Mouse (Mus musculus): ENCODE results near the gene Tbc1d17. TPM values are rescaled to one million over a fixed set of nuclear protein-coding genes. Genes with fewer than 3 reads are reported as not detected.
A peak's percentile ranks its signal among the peaks of the same experiment; 100 is the strongest.

The Tbc1d17 gene
- polyA plus RNA-seq, 1 experiment from 2014 or later = 67.3 TPM

DNA sequence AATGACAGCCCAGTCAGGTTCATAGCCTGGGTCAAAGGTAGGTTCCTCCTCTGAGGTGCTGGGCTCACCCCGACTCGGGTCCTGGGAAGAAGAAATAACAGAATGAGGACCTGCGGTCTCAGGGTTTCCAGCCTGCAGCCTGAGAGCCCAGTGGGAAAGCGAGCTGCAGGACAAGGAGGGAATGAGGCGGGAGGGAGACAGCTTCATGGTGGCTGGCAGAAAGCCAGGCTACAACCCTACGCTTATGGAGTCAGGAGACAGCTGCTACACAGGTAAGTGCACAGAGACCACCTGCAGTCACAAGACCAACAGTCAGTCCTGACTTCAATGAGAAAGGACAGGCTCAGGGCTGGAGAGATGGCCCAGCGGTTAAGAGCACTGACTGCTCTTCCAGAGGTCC is 2.1 kb downstream of the Tbc1d17 start:
- peaks cover 28% of the 10 kb centered on the region for H3K4me1 ChIP-seq
- peaks cover 9% of the 10 kb centered on the region; the same call in 1 of the 2 replicates for H3K27me3 ChIP-seq (ENCODE audit: insufficient read depth, poor library complexity, severe bottlenecking)
- DNase-seq (ENCODE audit: low spot score) = no peak
- no peak overlapping the region for H3K27ac ChIP-seq
- H3K4me3 ChIP-seq = no peak overlapping the region
- peaks cover 58% of the 10 kb centered on the region for H3K36me3 ChIP-seq
- WGBS = 89% methylated on average over 7 of the region's 7 CpGs
- H3K9me3 ChIP-seq = no peaks in the 10 kb centered on the region

- Histone ChIP-seq H3K27ac (no peak overlapping the region), H3K4me3 (0 out of 2 replicates have a peak overlapping the region, but pooled peaks have one; percentile 5), H3K9me3 (no peaks in the 10 kb centered on the region), H3K27me3 (ENCODE audit: insufficient read depth, poor library complexity, severe bottlenecking) (peaks cover 26% of the 10 kb centered on the region), H3K4me1 (peaks cover 16% of the 10 kb centered on the region), H3K36me3 (peaks cover 66% of the 10 kb centered on the region)
- no peak for DNase-seq (ENCODE audit: low spot score)
- WGBS = 92% methylated on average over 10 of the region's 10 CpGs
Observed at GRCm38 (mm10) chr7:44845006-44845405, 3.9 kb downstream of the Tbc1d17 start.

DNA sequence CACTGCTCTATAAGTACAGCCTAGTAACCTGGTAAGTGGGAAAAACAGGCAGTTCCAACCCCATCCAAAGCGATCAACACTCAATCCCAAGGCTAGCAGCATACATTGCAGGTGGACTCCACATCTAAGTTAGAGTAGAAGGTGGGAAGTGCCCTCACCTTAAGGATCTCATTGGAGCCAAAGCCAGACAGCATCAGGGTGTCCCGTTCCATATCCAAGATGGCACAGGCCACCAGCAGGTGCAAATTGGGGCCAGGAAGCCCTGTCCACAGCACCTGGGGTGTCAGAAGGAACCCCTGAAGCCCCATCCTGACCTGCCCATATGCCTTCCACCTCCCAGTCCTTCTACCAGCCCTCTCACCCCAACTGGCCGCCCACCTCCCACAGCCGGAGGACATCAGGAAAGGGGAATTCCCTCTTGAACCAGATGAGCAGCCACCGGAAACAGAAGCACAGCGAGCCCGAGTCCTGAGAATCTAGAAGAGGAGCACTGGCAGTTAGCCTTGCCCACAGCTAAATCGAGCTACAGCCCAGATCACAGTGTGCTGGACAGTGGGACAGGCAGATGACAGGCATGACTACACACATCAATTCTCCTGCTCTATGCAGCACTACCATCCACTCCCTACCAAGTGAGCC is 6.9 kb downstream of the Tbc1d17 start:
- peaks cover 17% of the 10 kb centered on the region for H3K4me1 ChIP-seq
- peaks cover 53% of the 10 kb centered on the region for H3K27me3 ChIP-seq (ENCODE audit: insufficient read depth, poor library complexity, severe bottlenecking)
- H3K4me3 ChIP-seq = no peak overlapping the region
- no peak for DNase-seq (ENCODE audit: low spot score)
- H3K9me3 ChIP-seq = no peaks in the 10 kb centered on the region
- peaks cover 72% of the 10 kb centered on the region for H3K36me3 ChIP-seq
- H3K27ac ChIP-seq = no peak overlapping the region
- 90% methylated on average over 8 of the region's 8 CpGs for WGBS

DNA sequence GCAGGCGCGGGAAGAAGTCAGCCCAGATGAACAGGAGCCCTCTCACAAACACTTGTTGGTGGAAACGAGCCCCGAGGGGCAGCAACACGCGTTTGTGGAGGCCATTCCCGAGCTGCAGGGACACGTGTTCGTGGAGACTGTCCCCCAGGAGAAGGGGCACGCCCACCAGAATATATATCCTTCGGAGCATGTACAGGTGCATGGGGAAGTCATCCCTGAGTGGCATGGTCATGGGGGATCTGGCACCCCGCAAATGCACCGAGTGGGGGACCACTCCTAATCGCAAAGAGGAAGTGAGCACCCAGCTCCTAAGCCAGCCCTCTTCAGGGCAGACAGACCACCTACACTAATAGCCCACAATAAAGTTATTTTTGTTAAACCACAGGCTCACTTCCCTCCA is 8.5 kb downstream of the Tbc1d17 start:
- H3K4me3 ChIP-seq = peak overlapping the region; percentile 53; the same call in 1 of the 2 replicates
- H3K27me3 ChIP-seq (ENCODE audit: insufficient read depth, poor library complexity, severe bottlenecking) = peaks cover 53% of the 10 kb centered on the region
- no peaks in the 10 kb centered on the region for H3K9me3 ChIP-seq
- H3K4me1 ChIP-seq = peaks cover 26% of the 10 kb centered on the region
- no peak for DNase-seq (ENCODE audit: low spot score)
- no peak overlapping the region for H3K27ac ChIP-seq
- 61% methylated on average over 14 of the region's 14 CpGs for WGBS
- H3K36me3 ChIP-seq = peaks cover 58% of the 10 kb centered on the region

DNA sequence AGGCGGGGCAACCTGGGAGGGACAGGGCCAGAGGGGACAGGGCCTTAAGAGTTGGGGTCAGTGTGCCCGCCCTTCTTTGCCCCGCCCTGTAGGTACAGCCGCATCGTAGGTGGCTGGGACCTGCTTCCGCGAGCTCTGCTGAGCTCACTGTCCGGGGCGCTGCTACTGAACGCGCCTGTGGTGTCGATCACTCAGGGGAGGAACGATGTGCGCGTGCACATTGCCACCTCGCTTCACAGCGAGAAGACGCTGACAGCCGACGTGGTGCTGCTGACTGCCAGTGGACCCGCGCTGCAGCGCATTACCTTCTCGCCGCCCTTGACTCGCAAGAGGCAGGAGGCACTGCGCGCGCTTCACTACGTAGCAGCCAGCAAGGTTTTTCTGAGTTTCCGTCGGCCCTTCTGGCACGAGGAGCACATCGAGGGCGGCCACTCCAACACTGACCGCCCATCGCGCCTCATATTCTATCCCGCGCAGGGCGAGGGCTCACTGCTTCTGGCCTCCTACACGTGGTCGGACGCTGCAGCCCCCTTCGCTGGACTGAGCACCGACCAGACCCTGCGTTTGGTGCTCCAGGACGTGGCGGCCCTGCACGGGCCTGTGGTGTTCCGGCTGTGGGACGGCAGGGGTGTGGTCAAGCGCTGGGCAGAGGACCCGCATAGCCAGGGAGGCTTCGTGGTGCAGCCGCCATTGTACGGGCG is 9.2 kb downstream of the Tbc1d17 start:
- Histone ChIP-seq H3K27ac (peak overlapping the region; percentile 62), H3K36me3 (peaks cover 50% of the 10 kb centered on the region), H3K4me1 (peaks cover 27% of the 10 kb centered on the region), H3K9me3 (no peaks in the 10 kb centered on the region), H3K27me3 (ENCODE audit: insufficient read depth, poor library complexity, severe bottlenecking) (peaks cover 53% of the 10 kb centered on the region), H3K4me3 (peak overlapping the region; percentile 53)
- WGBS = 1% methylated on average over 58 of the region's 58 CpGs
- DNase-seq (ENCODE audit: low spot score) = no peak

DNA sequence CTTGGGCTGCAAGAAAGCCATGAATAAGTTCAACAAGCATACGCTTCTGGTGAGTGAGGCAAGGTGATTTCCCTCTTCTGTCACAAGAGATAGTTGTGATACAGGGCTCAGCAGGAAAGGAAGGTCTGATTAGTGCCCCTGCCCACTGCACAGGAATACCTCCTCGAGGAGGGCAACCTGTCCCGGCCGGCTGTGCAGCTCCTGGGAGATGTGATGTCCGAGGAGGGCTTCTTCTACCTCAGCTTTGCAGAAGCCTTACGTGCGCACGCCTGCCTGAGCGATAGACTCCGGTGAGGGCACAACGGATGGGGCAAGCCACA is 9.7 kb downstream of the Tbc1d17 start:
- H3K27me3 ChIP-seq (ENCODE audit: insufficient read depth, poor library complexity, severe bottlenecking) = peaks cover 53% of the 10 kb centered on the region
- peaks cover 45% of the 10 kb centered on the region for H3K36me3 ChIP-seq
- H3K9me3 ChIP-seq = no peaks in the 10 kb centered on the region
- 26% methylated on average over 11 of the region's 11 CpGs for WGBS
- peak overlapping the region; percentile 62 for H3K27ac ChIP-seq
- DNase-seq (ENCODE audit: low spot score) = no peak
- peak overlapping the region; percentile 53 for H3K4me3 ChIP-seq
- H3K4me1 ChIP-seq = peaks cover 27% of the 10 kb centered on the region

DNA sequence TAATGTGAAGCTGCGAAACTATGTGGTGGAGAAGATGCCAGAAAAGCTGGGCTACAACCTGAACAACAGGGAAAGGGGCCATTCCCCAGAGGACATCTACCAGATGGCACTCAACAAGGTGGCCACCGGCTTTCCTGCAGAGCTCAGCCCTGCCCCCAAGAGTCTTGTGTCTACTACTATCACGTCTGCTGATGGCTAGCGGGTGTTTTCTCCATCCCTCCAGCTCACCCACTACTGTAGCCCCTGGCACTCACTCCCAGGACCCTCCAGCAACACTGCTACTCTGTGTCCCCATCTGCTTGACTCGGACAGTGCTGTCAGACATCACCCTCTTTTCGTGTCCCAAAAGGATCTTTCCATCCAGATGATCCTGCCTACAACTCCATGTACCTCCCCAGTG is 10.8 kb downstream of the Tbc1d17 start:
- H3K27ac ChIP-seq = no peak overlapping the region
- WGBS = 82% methylated on average over 6 of the region's 6 CpGs

GRCm38 (mm10) chr7:44836423-44837053 is 12.3 kb downstream of the Tbc1d17 start:
- no peaks in the 10 kb centered on the region for H3K9me3 ChIP-seq
- no peak overlapping the region for H3K27ac ChIP-seq
- peaks cover 27% of the 10 kb centered on the region for H3K4me1 ChIP-seq
- no peak overlapping the region for H3K4me3 ChIP-seq
- H3K27me3 ChIP-seq (ENCODE audit: insufficient read depth, poor library complexity, severe bottlenecking) = peaks cover 41% of the 10 kb centered on the region
- WGBS = 78% methylated on average over 9 of the region's 9 CpGs
- peaks cover 26% of the 10 kb centered on the region for H3K36me3 ChIP-seq
- peak; percentile 72 for DNase-seq (ENCODE audit: low spot score)

More for the DNA sequence above, 10.8 kb downstream of the Tbc1d17 start:
- Histone ChIP-seq H3K36me3 (peaks cover 34% of the 10 kb centered on the region), H3K27me3 (ENCODE audit: insufficient read depth, poor library complexity, severe bottlenecking) (peaks cover 53% of the 10 kb centered on the region), H3K4me3 (no peak overlapping the region), H3K4me1 (peaks cover 27% of the 10 kb centered on the region), H3K9me3 (no peaks in the 10 kb centered on the region)
- DNase-seq (ENCODE audit: low spot score) = peak; percentile 71

- Histone ChIP-seq H3K4me3 (no peak overlapping the region), H3K36me3 (peaks cover 27% of the 10 kb centered on the region), H3K4me1 (peaks cover 27% of the 10 kb centered on the region), H3K27ac (no peak overlapping the region), H3K27me3 (ENCODE audit: insufficient read depth, poor library complexity, severe bottlenecking) (peaks cover 37% of the 10 kb centered on the region), H3K9me3 (no peaks in the 10 kb centered on the region)
- 52% methylated on average over 3 of the region's 3 CpGs for WGBS
- DNase-seq (ENCODE audit: low spot score) = no peak
Observed at GRCm38 (mm10) chr7:44836016-44836404, 12.9 kb downstream of the Tbc1d17 start.

GRCm38 (mm10) chr7:44835373-44836015 is 13.4 kb downstream of the Tbc1d17 start:
- no peak for DNase-seq (ENCODE audit: low spot score)
- WGBS = 95% methylated on average over 1 of the region's 1 CpGs
- no peak overlapping the region for H3K27ac ChIP-seq
- peaks cover 27% of the 10 kb centered on the region for H3K4me1 ChIP-seq
- peaks cover 27% of the 10 kb centered on the region for H3K36me3 ChIP-seq
- H3K4me3 ChIP-seq = no peak overlapping the region
- peaks cover 32% of the 10 kb centered on the region for H3K27me3 ChIP-seq (ENCODE audit: insufficient read depth, poor library complexity, severe bottlenecking)
- H3K9me3 ChIP-seq = no peaks in the 10 kb centered on the region

- Histone ChIP-seq H3K9me3 (no peaks in the 10 kb centered on the region), H3K36me3 (peaks cover 45% of the 10 kb centered on the region), H3K4me1 (peaks cover 13% of the 10 kb centered on the region; the same call in 1 of the 2 replicates), H3K27ac (no peak overlapping the region), H3K4me3 (no peak overlapping the region), H3K27me3 (ENCODE audit: insufficient read depth, poor library complexity, severe bottlenecking) (peaks cover 5% of the 10 kb centered on the region; the same call in 1 of the 2 replicates)
- WGBS = 80% methylated on average over 4 of the region's 4 CpGs
- no peak for DNase-seq (ENCODE audit: low spot score)
Observed at GRCm38 (mm10) chr7:44832763-44833162, 16.1 kb downstream of the Tbc1d17 start.

DNA sequence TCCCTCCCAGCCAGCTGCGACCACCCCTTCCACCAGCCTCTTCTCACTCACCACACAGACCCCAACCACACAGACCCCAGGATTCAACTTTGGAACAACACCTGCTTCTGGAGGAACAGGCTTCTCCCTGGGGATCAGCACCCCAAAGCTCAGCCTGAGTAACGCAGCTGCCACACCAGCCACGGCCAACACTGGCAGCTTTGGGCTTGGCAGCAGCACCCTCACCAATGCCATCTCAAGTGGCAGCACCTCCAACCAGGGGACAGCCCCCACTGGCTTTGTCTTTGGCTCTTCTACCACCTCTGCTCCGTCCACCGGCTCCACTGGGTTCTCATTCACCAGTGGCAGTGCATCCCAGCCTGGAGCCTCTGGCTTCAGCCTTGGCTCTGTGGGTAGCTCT is 20.2 kb downstream of the Tbc1d17 start:
- 98% methylated on average over 5 of the region's 5 CpGs for WGBS
- no peak for DNase-seq (ENCODE audit: low spot score)
- Histone ChIP-seq H3K4me3 (no peak overlapping the region; the same call in 1 of the 2 replicates), H3K4me1 (peaks cover 22% of the 10 kb centered on the region), H3K9me3 (no peaks in the 10 kb centered on the region), H3K27me3 (ENCODE audit: insufficient read depth, poor library complexity, severe bottlenecking) (no peaks in the 10 kb centered on the region), H3K27ac (no peak overlapping the region), H3K36me3 (peaks cover 52% of the 10 kb centered on the region)

DNA sequence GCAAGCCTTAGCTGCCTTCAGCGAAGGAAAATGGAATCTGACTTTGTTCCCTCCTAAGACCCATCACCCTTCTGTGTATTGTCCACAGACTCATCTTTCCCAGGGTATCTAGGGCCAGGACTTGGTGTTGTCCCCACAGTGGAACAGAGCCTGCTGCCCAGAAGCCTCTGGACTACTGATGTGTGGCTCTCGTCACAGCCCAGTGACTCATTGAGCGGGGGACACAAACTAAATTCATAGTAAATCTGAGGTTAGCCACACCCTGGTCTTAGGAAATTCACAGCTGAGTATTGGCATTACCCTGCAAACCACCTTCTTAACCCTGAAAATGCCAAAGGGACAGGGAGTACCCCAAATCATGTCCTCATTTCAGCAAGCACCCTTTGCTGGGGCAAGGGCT is 22.1 kb downstream of the Tbc1d17 start:
- Histone ChIP-seq H3K27me3 (ENCODE audit: insufficient read depth, poor library complexity, severe bottlenecking) (no peaks in the 10 kb centered on the region), H3K4me3 (no peak overlapping the region), H3K9me3 (no peaks in the 10 kb centered on the region), H3K36me3 (peaks cover 54% of the 10 kb centered on the region), H3K4me1 (peaks cover 34% of the 10 kb centered on the region), H3K27ac (no peak overlapping the region)
- no peak for DNase-seq (ENCODE audit: low spot score)
- 91% methylated on average over 3 of the region's 3 CpGs for WGBS

All from heart, embryonic 10.5 days (tissue).